Mouse (Mus musculus): ENCODE data around the gene Adgrl2.

Gene Adgrl2

DNA sequence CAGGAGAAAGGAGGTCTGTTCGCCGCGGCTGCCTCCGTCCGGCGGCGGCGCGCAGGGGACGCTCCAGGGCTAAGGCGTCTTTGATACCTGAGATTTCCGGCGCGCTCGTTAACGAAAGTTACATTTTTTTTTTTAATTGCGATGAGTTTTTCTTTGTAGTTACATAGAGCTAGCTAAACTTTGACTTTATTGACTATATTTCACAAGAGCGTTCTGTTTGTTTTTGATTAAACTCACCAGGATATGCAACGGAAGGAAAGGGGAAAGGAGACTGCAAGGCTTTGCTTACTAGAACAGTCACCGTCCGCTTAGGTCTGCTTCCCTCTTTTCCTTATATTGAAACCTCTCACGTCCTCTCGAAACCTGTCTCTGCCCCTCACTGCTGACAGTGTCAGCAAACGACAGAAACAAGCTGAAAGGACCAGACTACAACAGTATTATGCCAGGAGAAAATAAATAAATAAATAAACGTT, at the start of gene Adgrl2:
TSS of gene Adgrl2 (minus strand) at position 25 of the 473 bp plus-strand sequence.
- in situ Hi-C loops (cut with MboI, MseI), result no loop called here

DNA sequence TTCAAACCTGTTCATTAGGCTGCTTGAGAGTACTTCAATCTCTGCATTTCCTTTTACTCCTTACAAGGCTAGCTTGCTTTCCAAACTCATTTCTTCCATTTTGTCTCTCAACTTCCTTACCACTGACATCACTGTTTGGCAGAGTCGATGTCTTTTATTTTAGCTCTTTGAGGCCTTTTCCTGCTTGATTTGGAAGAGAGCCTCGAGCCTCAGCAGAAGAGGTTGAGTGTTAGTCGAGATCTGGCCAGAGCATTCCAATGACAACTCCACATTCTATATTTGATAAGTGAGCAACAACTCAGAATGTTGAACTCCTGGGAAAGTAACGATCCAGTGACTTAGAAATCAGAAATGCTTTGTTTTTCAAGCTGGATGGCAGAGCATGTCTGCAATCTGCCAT, 48.4 kb upstream of the Adgrl2 start:
- in situ Hi-C loops (cut with MboI, MseI), result no loop called here

DNA sequence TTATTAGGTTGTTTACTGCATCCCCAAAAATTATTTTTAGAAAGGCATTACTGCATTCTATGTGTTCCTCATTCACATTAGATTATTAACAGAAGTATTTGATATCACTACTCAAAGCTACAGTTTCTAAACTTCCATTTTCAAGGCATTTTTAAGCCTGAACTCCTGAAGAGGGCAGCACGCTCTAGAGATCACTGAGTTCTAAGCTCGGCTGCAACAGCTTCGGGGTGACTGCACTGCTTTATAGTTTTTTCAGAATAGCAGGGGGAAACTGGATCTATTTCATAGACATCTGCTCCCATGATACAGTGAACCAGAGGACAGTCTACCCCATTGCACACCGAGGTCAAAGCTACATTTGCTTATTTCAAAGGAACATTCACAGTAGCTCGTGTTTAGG, 29.6 kb upstream of the Adgrl2 start:
- in situ Hi-C loops (cut with MboI, MseI), result no loop called here

DNA sequence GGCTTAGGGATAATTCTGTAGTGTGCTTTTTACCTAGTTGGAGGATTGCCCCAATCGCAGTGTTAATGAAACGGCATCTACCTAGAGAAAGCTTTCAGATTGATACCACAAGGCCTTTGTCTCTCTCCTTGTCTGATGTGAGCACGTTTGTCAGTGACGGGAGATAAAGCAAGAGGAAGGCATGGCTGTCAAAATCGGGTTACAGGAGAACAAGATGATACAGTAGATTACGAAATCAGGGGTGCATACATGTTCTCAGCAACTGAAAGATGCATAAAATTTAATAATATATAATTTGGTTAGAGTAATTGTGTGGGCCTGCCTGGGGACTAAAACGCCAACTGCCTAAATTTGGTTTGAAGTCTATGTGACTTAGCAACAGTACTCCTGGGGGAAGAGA, 19.0 kb upstream of the Adgrl2 start:
- in situ Hi-C loops (cut with MboI, MseI), result no loop called here

DNA sequence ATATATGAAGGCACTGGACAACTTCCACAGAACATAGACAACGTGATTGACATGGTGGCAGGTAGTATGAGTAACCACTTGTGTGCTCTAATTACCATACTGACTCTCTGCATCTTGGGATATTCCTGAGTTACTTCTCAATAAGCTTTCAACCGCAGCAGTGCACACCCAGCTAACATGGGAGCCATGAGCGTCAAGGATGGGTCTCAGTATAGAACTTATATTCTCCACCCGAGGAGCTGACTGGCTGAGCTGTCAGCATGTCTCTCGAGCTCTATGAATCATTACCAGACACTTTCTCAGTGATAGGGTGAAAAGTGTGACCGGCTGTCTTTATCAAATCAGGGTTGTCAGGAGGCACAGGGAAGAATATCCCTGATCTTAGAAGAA, 18.3 kb upstream of the Adgrl2 start:
- in situ Hi-C loops (cut with MboI, MseI), result no loop called here

DNA sequence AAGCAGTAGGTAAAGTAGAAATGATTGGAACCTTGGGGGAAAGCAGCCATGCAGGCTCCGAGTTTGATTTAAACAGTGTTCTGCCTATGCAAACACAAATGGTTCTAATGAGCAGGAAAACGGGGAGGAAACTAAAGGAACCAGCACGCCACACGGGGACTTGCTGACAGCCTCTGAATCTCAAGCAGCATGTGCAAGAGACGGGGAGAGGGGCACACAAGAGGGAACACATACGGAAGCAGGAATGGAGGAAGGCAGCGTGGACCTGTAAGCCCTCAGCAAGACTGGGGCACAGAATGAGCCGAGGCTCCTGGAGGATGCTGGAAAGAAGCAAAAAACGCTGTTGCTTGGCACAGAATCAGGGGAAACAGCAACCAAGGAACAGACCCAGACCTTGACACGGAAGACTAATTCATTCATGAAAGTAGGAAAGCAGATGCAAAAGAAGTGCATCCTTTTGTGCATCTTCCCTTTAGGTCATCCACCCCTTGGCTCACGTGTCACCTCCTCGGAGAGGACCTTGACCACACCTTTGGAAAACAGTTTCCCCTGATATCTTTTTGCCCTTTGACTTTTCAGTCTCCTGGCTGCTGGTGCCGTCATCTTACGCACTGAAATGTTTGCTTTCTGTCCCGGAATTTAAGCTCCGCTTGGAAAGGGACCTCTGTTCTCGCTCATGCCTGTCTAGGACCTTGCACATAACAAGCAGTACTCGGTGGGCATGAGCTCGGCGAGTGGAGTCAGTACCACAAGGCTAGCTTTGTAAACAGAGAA, 17.7 kb upstream of the Adgrl2 start:
- in situ Hi-C loops (cut with MboI, MseI), result no loop called here

DNA sequence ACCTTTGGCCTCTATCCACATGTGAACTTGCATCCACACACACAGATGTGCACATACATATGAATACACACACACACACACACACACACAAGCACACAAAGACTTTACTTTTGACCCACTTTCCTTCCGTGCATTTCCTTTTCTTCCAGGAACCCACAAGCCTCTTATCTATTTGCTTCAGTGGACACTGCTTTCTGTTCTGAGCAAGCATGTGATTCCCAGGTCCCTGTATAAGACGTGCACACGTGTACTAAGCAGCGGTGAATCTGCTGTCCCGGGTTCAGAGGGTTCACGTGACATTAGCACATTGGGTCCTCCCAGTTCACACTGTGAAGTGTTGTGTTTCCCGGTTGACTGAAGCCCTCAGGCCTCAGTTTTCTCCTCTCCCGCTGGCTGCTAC, 11.0 kb upstream of the Adgrl2 start:
- in situ Hi-C loops (cut with MboI, MseI), result no loop called here

DNA sequence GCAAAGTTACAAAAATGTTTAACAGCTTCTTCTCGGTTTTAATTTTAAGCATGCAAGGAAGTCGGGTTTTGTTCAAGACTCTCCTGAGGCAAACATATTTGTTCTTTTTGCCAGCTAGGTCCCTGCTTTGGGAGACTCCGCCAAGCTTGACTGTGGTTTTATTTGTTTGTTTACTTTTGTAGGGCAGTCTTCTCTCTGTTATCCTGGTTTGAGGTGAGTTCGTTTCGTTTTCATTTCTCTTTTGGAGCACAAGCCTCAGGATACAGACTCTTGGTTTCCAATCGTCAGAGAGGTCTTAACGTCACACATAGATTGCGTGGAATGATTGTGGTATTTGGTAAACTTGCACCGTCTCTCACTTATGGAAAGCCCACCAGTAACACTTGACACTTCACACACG, 8.3 kb upstream of the Adgrl2 start:
- in situ Hi-C loops (cut with MboI, MseI), result no loop called here

DNA sequence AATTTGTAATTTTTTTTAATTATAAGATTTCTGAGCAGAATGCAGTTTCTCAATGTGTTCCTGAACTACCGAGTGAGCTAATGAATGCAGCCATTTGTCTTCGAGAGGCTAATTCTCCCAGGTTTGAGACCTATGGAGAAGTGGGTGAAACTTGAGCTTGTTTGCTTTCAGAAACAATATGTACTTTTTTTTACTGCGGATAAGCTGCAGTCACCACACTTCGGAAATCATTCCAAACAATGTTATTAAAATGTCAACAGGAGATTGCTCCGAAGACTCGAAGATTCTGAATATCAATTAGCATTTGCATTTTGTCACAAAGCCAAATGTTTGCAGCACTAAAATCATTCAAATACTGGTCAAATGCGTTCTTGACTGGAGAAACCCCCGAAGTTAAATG, 701 bp upstream of the Adgrl2 start:
- in situ Hi-C loops (cut with MboI, MseI), result no loop called here

DNA sequence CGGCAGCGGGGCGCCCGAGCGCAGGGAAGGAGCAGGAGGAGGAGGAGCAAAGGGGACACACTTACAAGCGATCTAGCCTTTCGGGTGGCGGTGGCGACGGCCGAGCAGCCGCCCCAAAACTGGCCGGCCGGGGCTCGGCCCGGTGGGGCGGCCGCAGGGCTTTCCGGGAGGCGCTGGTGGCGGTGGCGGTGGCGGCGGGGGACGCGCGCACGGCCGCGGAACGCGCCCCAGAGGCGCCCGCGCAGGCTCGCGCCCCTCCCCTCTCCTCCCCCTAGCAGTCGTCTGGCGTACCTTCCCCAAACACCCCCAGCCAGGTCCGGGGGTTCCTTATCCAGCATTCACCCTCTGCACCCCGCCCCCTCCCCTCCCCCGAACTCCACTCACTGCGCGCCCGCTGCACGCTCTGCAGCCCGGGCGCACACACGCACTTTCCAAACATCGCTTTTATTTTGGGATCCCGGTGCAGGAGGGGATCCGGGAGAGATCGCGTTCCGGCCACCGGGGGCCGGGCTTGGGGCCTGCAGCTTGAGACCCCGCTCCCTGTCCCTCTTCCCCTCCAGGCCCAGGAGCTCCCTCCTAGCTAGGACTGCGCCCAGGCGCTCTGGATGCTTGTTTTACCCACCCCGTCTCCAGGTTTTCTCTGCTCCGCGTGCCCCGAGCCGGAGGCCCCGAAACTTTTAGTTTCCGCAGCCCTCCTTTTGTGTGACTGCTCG, 381 bp downstream of the Adgrl2 start:
- in situ Hi-C loops (cut with MboI, MseI), result no loop called here

DNA sequence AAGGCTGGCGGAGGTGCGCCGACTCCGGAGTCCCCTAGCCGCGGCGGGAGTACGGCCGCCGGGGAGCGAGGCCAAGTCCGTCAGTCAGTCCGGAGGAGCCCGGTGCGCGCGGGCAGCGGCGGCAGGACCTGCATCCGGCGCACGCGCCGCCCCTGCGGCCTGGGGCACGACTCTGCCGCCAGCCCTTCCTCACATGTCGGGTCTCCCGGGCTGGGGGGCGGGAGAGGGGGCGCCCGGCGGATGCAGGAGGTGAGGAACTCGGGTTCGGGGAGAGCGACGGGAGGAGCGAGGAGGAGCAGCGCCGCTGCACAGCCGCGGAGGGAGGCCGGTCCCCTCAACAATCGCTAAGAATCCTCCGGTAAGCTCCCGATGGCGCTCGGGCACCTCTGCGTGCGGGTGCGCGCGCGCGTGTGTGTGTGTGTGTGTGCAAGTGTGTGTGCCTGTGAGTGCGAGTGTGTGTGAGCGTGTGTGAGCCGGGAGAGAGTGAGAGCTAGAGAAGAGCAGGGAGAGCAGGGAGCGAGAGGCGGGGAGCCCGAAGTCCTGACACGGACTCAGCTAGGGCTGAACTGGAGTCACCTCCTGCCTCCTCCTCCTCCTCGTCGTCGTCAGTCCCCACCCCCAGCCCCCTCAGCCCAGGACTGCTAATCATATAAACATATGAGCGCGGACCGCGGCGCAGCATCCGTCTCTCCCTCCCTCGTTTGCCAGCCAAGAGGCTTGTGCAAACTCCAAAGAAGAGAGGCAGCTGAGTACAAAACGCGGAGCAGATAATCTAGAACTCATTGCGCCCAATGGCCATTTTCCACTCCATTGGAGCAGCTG, 1.1 kb downstream of the Adgrl2 start:
- in situ Hi-C loops (cut with MboI, MseI), result no loop called here

DNA sequence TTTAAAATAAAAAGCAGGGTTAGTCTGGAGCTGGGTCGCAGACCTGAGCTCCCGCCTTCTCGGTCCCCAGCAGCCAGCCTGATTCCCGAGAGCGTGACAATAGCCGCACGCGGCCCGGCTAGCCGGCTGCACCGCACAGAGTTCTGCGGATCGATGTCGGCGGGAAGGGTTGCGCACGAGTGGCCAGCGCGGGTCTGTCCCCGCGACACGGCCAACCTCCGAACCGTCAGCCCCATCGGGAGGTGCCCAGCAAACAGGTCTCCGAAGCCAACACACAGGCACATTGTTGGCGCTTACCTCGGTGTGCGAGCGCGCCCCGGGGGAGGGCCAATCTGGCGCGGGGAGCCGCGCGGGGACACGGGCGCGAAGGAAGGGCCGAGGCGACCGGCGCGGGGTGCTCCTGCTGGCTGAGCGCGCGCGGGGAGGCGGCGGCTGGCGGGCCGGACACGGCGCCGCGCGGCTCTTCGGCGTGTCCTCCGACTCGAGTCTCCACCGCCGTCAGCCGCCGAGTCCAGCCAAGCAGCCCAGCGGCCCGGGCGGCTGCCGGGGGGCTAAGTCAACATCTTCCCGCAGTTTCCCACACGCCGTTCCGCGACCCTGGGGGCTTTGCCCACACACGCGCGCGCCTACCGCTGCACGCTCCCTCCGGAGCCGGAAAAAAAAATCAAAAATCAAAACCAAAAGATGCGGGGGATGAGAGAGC, 1.9 kb downstream of the Adgrl2 start:
- in situ Hi-C loops (cut with MboI, MseI), result no loop called here

DNA sequence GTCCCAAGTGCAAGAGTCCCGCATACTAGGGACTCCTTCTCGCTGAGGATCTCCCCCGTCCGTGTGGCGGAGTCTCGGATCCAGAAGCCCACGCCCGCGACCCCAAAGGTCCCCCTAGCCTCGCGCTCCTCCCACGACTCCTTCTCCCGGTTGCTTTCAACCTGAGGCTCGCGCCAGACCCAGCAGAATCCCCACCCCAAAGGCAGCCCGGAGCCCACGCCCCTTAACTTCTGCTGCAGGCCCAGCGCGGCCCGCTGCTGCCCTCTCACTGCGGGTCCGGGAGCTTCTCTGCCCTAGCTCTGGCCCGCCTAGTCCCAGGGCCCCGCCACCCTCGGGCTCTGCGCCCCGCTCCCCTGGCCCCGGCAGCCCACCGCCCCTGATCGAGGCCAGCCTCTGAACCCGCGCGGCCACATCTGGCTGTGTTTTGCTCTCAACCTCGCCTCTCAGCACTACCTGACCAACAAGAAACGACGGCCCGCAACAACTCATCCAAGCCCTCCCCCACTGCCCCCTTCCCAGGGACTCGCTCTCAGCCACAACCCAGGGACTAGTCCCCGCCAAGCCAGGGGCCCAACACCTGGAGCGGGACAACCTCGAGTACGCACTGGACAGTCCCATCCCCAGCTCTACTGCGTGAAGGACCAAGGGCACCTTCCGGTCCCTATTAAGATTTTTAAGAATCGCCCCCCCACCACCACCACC, 2.6 kb downstream of the Adgrl2 start:
- in situ Hi-C loops (cut with MboI, MseI), result no loop called here

DNA sequence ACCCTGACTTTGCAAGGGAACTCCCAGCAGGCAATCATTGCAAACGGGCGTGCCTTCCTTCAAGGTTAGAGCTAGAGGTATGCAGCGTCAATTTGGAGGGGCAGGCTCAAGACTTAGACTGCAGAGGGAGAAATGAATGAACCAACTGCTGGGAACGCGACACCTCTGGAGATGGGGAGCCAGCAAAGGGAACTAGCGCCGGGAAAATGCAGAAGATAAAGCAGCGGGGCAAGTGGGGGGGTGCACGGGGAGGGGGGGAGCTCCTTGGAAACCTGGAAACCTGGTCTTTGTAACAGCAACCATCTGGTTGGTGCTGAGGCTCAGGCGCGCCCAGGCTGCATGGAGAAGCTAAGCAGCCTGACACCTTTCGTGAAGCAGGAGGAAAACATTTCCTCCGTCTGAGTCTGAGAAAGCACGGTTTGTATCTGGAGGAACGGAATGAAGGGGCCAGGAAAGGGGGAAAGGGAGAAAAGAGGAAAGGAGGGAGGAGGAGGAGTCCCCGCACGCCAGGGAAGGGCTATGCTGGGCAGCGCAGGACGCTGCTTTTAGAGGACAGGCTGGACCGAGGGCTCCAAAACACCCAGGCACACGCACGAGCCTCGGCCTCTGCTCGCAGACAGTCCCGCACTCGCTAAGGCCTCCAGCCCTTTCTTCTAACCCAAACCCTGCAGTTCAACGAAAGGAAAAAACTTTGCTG, 3.3 kb downstream of the Adgrl2 start:
- in situ Hi-C loops (cut with MboI, MseI), result no loop called here

DNA sequence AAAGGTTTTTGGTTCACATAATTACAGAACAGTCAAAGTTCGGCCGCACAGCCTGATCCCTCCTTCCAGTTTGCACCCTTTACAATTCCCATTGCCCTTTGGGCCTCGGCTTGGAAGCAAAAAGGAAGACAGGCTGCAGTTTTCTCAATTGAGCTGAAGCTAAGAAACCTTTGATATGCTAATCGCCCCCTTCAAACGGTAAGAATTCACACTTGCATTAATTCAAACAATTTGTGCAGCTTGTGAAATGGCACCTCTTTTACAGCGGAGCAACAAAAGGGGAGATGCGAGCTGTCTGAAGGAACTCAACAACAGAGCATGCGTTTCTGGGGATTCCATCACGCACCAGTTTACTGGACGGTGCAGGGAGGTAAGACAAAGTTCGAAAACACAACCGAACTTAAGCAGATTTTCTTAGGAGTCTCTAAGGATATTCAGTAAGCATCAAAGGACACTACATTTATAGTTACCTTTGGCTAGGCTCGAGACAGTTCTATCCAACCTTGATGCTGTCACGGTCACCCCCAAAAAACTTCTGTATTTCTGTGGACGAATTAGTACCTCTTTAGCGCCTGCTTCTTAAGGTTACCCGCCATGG, 4.0 kb downstream of the Adgrl2 start:
- in situ Hi-C loops (cut with MboI, MseI), result no loop called here

DNA sequence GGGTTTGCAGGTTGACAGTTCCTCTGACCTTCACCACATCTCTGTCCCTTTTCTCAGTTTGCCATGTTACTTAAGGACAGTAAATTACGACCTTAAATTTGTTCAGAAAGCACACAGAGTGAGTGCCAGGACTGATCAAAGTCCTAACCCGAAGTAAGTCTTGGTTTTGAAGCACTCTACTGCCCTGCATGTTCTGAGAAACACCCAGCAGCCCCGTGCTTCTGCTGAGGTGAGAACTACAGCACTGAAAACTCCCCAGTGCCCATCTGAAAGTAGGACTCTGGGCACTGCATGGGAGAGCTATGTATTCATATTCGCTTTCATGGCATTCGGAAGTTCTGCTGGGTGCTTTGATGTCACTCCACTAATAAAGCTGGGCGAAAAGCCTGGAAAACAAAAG, 6.0 kb downstream of the Adgrl2 start:
- in situ Hi-C loops (cut with MboI, MseI), result no loop called here

DNA sequence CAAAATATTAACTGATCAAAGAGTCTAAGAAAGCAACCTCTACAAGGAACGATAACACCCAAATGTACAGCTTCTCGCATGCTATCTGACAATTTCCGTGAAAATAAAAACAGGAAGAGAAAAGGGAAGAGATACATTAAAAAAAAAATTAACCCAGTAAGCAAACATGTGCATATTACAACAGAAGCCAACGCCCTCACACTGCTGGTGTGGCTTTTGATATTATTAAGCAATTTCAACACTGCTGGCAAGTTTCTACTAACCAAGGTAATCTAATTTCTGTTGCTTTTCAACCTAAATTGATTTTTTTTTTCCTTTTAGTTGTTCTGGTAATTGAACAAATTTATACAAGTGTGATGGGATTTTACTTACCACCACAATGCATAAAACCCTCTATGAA, 8.0 kb downstream of the Adgrl2 start:
- in situ Hi-C loops (cut with MboI, MseI), result no loop called here

DNA sequence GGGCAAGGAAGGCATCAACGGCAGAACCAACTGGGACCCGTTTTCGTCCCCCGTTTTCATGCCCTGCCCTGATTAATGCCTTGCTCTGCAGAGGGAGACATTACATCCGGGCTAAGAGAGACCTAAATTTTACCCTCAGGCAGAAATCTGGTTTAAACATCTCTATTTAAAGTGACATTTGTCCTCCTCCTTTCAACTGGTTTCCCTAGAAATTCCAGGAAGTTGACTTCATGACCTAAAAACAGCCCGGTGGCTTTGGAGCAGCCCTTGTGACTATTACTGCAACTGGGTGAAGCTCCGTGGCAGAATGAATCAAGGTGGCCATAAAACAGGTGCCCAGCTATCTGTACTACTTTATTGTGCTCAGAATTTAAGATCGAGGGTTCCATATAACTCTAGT, 8.6 kb downstream of the Adgrl2 start:
- in situ Hi-C loops (cut with MboI, MseI), result no loop called here

DNA sequence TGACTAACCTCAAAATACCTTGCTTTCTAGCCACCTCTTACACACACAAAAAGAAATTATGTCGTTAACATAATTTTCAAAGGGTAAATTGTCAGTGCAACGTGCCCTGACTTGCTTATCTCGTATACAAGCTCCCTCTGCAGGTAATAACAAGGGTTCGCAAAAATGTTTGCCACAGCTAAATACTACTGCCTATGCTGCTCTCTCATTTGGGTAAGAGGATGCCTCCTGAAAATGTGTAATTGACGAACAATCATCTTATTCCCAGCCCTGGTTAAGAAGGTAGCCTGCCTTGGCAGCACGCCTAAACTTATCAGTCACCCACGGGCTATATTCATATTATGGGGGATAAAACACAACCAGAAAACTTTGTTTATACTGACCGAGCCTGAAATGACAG, 11.8 kb downstream of the Adgrl2 start:
- in situ Hi-C loops (cut with MboI, MseI), result no loop called here

DNA sequence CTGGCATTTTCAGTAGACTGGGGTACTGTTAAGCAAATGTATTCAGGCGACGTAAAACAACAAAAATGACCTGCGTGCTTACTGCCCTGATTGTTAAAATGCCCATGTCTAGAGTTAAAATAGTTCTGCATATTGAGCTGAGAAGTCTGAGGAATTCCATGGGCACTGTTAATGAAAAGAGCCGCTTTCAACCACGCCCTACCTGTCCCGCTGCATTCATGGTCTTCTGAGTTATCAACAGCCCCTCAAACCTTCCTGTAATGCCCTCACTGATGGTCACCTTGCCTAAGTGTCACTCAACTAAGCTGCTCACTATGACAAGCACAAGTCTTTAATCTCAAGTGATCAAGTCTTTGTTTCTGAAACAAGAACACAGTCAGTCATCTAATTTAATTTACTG, 12.5 kb downstream of the Adgrl2 start:
- in situ Hi-C loops (cut with MboI, MseI), result no loop called here
